Mouse (Mus musculus): ENCODE measurements around the gene Srsf5. TPM values are rescaled to one million over a fixed set of nuclear protein-coding genes. Genes with fewer than 3 reads are reported as not detected.

Srsf5 gene
- polyA plus RNA-seq, 1 experiment from 2014 or later = 478 TPM

Other genes with a start within 250 kb of the Srsf5 start
- 4.3 and 4.5 TPM in 2 replicates for gene Ccdc177, start 184.8 kb upstream of the Srsf5 start, polyA plus RNA-seq (2015; fragmentation: Nextera tagmentation; extraction: Ambion mirVana)
- gene Susd6, start 155.0 kb upstream of the Srsf5 start, polyA plus RNA-seq (2015; fragmentation: Nextera tagmentation; extraction: Ambion mirVana) = 14.3 and 14.4 TPM in 2 replicates
- 0.39 and 0.58 TPM in 2 replicates for gene Slc10a1, start 23.2 kb downstream of the Srsf5 start, polyA plus RNA-seq (2015; fragmentation: Nextera tagmentation; extraction: Ambion mirVana)
- 12.8 and 13.2 TPM in 2 replicates for gene Smoc1, start 81.3 kb downstream of the Srsf5 start, polyA plus RNA-seq (2015; fragmentation: Nextera tagmentation; extraction: Ambion mirVana)

Data from forebrain, embryonic 16.5 days (tissue).